Mouse (Mus musculus) pancreas, adult 10 weeks (tissue): ENCODE data around the gene Tnfsf8. TPM values are rescaled to one million over a fixed set of nuclear protein-coding genes. Genes with fewer than 3 reads are reported as not detected.

ENCODE experiments used
- polyA plus RNA-seq: library from polyadenylated mRNA; stranded (reverse); fragments of 350-450 nt; fragmentation: Illumina TruSeq; extraction: RNeasy Lipid Tissue Mini Kit (QIAGEN cat#74804); gene quantifications from one replicate; pipeline ENCODE4 v1.2.3, GENCODE M21; 2015; ENCODE audit warnings: low read depth, low replicate concordance; ENCODE audit not compliant: insufficient read depth

The Tnfsf8 gene
- not detected for polyA plus RNA-seq

DNA sequence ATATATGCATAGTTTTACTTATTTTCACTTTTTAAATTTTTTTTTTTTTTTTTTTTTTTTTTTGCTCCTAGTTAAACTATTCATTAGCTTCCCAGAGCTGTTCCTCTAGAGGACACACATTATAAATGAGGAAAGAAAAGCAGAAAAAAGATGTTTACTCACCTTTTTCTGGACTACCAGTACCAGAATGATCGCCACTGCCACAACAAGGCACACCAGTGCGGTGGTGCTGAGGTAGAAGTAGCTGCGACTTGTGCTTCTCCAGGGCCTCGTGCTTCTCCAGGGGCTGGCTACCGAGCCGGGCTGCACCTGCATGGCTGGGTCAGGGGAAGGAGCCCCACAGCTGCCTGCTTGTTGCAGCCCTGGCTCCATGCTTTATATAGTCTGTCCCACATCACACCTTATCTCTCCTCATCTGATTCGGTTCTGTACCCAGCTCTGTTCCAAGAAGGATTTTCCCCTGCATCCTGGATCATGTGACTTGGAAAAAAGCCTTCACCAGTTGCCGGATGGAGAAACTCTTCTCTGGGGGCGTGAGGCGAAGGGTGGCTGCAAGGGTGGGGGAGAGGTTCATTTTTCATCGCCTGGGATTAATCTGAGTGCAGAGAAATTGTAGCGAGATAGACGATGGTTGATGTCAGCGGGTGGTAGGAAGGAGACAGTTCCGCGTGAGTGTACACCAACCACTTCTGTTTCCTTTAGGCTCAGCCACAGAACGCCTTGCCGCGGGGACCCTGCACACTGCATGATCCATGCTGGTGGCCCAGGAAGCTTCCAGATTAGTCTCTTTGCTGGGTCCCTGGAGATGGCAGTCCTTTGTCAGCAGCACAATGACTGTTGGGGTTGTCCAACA is at the start of gene Tnfsf8:
Tnfsf8 (minus strand) TSS at position 660 of the 853 bp plus-strand sequence.

Other genes starting within 250 kb of the Tnfsf8 start
- not detected for gene Tex48, start 238.9 kb downstream of the Tnfsf8 start, polyA plus RNA-seq
- gene Gm11214, start 198.0 kb downstream of the Tnfsf8 start, polyA plus RNA-seq = not detected
- gene Tnfsf15, start 116.2 kb downstream of the Tnfsf8 start, polyA plus RNA-seq = not detected
- 0.41 TPM for gene Tnc, start 185.7 kb upstream of the Tnfsf8 start, polyA plus RNA-seq